Mouse (Mus musculus) layer of hippocampus, postnatal 10 days (tissue): ENCODE data around the gene Ropn1. TPM values are rescaled to one million over a fixed set of nuclear protein-coding genes. Genes with fewer than 3 reads are reported as not detected.

Experiments
- DNase-seq, 2 experiments: peaks; one replicate each; pipeline ENCODE4 v3.0.0; 2021; ENCODE audit warnings: low spot score in 2 of 2
- long read RNA-seq: library from polyadenylated mRNA; stranded (forward); transcript quantifications from one replicate; pipeline ENCODE4 v2.0.0, GENCODE M21; 2023
- total RNA-seq, 2 experiments: library from RNA; stranded (reverse); gene quantifications; 2 replicates each; pipeline ENCODE4 v1.2.3; 2021

Ropn1 gene
- total RNA-seq = not detected
- long read RNA-seq, partial matches to known transcripts = 0 of 1 reads
- long read RNA-seq, other reads (novel, unspliced or antisense) = 1 of 1 reads

GRCm38 (mm10) chr16:34649621-34650020 lies at the start of gene Ropn1:
Gene Ropn1 (plus strand): TSS chr16:34649921.
- DNase-seq = no peak

GRCm38 (mm10) chr16:34601954-34602353 lies 47.8 kb upstream of the Ropn1 start:
- DNase-seq = no peak

DNA sequence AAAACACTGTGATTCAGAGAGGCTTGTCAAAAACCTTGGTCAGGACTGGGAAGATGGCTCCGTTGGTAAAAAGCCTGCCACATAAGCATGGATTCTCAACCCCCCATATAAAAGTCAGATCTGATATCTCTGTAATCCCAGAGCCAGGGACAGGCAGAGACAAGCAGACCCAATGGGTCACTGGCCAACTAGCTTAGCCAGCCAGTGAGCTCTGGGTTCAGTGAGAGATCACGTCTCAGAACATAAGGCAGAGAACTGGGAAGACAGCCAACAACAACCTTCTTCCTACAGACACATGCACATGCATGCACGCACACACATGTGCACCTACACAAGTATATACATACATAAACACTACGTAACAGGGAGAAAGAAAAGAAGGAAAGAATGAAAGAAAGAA lies 46.6 kb upstream of the Ropn1 start:
- DNase-seq = no peak

DNA sequence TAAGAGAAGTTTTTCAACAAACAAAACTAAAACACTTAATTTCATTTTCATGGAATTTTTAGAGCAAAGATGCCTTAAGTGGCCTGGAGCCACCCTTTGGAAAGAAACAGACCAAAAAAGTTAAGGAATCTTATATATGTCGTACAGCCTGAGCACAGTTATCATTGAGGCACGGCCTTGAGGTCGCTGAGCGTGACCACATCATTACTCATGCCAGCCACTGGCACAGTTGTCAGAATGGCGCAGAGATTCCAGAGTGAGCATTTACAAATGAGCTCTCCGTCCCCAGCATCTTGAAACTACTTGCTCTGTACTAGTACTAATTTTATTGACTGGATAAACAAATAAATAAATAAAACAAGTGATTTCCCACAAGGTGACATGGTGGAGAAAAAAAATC lies 45.9 kb upstream of the Ropn1 start:
- DNase-seq = no peak

DNA sequence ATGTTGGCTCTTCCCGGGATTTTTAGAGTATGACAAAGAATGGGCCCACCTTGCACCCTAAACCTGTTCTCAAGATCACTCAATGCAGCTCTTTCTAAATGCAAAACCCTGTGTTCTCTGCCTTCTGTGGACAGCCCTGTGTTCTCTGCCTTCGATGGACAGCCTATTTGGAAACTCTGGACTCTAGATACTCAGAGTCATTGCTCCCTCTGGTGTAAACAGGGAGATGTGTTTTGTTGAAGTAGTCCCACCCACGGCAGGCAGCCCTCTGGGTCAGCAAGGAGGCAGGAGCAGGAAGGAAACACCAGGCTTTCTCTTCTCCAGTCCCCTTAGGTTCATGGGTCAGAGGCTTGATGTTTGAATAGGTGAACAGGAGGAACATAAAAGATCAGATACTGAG lies 44.0 kb upstream of the Ropn1 start:
- peak; percentile 8 to 18 for DNase-seq

DNA sequence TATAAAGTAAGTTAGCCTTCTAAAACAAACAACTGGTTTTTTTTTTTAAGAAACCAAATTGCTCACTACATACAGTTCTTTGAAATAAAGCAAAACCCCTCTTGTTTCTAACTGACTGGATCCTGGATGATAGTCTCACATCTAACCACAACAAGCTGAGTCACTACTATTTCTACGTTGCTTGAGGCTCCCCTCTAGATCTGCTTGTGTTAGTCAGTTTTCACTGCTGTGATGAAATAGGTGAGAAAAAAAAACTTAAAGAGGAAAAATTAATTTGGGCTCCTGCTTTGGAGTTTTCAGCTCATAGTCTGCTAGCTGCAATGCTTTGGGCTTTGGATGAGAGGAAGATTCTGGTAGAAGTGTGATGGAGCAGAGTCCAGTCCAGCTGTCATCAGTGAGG lies 39.6 kb upstream of the Ropn1 start:
- no peak for DNase-seq

DNA sequence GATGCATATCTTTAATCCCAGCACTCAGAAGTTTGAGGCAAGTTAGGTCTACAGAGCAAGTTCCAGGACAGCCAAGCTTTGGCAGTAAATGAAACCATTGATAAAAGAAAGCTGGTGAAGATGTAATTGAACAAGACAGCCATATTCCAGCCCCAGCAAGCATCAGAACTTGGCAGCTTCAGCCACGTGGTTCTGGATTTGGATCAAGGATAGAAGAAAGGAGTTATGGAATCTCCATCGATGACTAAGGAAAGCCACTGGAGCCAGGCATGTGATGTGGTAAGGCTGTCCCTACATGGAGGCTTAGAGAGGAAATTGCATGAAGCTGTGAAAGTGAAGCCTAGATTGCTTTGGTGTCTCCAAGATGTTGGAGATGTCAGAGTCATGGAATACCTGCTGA lies 35.7 kb upstream of the Ropn1 start:
- DNase-seq = no peak

- DNase-seq = no peak
Measured at GRCm38 (mm10) chr16:34627591-34627990, 22.1 kb upstream of the Ropn1 start.

GRCm38 (mm10) chr16:34628397-34628796 lies 21.3 kb upstream of the Ropn1 start:
- no peak for DNase-seq

GRCm38 (mm10) chr16:34635557-34635956 lies 14.2 kb upstream of the Ropn1 start:
- no peak for DNase-seq

DNA sequence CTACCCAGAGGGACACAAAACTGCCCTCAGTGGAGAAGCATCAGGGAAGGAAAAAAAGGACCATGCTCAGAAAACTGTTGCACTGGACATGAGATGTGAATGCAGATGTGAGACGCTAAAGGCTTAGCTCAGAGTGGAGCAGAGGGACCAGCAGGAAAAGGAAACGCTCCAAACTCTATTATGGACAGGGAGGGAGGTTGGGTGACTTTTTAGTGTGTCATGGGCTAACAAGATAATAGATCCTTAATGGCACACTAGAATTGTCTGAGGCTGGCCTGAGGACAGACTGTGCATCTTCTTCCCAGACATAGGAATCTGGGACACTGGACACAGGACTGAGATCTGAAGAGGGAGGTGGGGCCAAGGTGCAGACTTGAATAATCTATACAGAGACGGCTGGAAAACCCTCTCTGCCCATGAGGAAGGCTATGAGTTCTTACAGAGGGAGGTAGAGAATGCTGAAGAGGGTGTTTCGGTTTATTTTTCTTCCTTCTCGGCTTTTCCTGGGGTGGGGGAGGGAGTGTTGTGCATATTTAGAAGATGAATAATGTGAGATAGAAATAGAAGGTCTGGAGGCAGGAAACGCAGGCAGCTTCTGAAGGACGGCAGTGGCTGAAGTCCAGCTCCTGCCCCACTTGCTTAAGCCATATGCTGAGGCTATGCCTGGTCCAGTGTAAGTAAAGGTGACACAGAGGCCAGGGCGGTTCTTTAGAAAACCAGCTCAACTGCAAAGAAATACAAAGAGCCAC lies 6.0 kb upstream of the Ropn1 start:
- DNase-seq = no peak

DNA sequence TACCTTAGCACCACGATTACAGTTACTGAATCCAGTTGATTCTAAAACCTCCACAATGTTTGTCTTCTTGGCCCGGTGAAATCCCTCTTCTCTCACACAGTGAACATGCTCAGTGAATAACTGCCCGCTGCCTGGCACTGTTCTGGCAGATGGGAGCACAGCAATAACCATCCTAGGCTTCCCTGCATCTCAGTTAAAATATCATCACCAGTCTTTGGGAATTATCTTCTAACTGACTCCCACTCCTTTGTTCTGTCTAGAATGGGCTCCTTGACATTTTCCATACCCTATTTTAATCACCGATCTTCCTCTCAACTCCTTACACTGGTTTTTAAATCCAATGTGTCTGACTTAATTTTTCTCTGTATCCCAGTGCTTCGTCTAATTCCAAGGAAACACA lies 3.3 kb downstream of the Ropn1 start:
- DNase-seq = no peak

GRCm38 (mm10) chr16:34657566-34657965 lies 7.8 kb downstream of the Ropn1 start:
- peak; percentile 34 for DNase-seq

GRCm38 (mm10) chr16:34657983-34658382 lies 8.3 kb downstream of the Ropn1 start:
- DNase-seq = no peak

DNA sequence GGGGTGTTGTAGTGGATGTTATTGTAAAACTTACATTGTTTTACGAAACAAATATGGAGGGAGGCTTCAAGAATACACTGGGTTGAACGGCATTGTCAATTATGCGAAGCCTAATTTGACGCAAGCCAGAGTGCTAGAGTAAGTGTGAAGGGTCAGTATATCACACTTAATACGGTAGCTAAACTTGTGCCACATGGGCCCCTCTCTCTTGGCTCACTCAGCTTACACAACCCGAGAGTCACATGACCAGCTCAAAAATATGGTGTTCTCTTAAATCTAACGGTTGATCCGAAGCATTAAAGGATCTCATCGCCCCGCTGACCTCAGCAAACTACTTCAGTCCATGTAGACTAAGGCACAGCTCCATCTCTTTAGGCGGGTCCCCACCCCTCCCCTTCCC lies 8.7 kb downstream of the Ropn1 start:
- no peak for DNase-seq

DNA sequence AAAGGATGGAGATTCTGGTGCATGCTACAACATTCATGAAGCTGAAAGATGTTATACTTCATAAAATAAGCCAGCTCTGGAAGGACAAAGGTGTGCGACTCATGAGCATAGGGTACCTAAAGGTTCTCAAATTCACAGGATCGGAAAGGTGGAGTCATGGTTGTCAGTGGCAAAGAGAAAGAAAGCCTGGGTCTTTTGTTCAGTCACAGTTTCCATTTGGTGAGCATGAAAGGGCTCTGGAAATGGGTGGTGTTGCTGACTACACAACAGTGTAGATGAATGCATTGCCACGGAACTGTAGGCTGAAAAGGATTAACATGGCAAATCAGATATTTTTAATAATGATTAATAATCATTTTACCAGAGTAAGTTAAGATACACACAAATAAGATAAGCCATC lies 14.8 kb downstream of the Ropn1 start:
- DNase-seq = no peak

DNA sequence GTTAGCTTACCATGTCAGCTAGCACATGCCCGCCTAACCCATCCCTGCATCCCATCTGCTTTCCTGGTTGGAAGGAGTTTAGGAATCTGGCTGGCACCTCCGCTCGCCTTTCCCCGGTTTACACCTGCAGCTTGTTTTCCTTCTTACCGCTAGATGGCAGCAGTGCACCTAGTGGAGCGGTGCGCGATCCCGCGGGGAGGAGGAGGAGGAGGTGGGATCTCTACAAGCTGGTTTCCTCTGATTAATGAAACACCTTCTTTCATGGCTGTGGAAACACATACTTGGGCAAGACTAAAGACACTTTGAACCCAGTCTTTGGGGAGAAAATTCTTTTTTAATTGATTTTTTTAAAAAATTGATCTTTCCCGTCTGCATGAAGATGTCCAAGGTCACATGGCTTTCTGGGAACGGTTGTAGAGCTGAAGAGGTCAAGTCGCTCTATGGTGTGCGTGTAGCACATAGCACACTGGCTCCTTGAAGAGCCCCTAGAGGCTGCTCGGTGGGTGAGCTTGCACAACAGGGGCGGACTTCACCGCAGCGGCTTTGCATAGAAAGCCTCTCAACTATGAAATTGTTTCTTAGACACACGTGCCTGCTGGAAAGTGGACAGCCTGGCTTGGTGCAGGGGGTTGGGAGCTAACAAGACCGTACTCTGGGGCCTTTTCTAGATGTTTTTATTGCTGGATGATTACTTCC lies 17.5 kb downstream of the Ropn1 start:
- peak; percentile 68 to 78 for DNase-seq

GRCm38 (mm10) chr16:34668341-34668740 lies 18.6 kb downstream of the Ropn1 start:
- no peak for DNase-seq

GRCm38 (mm10) chr16:34671966-34672365 lies 22.2 kb downstream of the Ropn1 start:
- DNase-seq = no peak

DNA sequence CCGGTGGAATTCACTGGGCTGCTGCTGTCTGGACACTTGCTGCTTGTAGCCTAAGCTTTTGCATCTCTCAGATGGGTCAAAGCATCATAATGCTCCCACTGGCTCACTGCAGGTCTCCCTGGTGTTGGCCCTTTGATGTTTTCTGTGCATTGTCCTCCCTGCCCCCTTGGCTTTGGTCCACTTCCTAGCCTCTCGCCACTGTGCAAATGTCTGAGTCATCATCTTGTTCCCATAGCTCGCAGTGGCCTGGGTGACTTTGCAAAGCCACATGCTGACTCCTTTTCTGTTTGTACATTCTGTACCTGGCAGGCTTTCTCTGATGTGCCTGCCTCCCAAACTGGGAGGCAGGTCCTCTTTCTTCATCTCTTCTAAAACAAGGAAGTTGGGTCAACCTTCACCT lies 23.1 kb downstream of the Ropn1 start:
- DNase-seq = no peak

DNA sequence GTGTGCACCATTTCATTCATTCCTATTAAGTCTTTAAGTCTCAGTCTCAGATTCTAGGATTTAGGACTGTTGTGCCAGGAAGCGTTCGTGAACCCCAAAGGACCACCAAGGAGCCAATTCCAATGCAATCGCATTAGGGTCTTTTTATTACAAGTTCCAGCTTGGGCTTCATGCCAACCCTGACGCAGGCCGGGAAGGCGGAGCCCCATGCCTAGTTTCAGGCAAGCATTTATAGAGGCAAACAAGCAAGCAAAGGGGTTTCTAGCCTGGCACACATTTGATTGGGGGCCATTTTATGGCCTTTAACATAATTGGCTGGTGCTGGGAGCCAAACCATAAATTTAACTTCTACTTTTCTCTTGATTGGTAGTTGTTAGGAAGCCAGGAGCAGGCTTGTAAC lies 24.6 kb downstream of the Ropn1 start:
- no peak for DNase-seq

DNA sequence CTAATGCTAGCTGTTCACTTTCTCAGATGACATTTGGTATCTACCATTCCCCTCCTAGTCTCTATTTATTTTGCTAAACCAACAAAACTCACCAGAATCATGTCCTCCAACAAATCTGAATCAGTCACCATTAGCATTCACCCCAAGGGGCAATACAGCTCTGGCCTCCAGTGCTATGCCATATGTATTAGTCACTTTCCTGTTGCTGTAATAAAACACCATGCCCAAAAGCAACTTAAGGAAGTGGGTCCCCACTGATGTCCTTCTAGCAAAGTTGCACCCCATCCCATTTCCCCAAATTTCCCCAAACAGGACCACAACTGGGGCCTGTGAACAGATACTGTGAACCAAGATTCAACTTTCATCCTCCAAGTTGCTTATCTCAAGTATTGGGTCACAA lies 32.1 kb downstream of the Ropn1 start:
- no peak for DNase-seq

DNA sequence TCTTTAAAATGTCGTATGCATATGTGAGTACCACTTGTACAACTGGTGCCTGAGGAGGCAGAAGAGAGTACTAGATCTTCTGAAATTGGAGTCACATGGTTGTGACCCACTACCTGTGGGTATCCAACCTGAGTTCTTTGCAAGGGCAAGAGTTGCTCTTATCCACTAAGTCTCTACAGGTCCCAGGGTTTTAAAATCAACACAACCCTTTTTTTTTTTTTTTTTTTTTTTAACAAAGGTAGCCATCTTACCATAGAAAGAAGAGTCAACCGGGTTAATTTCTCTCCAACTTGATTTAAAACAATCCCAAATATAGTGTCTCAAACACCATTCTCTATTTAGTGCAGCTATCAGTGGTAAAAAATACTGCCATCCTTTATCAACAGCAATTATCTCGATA lies 40.2 kb downstream of the Ropn1 start:
- no peak for DNase-seq
